Mouse (Mus musculus): ENCODE measurements around the gene Gm20388. TPM values are rescaled to one million over a fixed set of nuclear protein-coding genes. Genes with fewer than 3 reads are reported as not detected.

Gm20388 gene
- total RNA-seq, 2 experiments from 2014 or later, result 18.6 TPM; not detected in 1

GRCm38 (mm10) chr8:120285033-120285432 lies 374.4 kb downstream of the Gm20388 start:
- intact Hi-C loops (cut with DNase I), result loop anchor here (5.0 kb wide), 2 partner anchors 108 to 312 kb away; partner anchors contain the start of gene Fam92b
- DNase-seq (ENCODE audit: low spot score in 2 of 2), result no peak

- intact Hi-C loops (cut with DNase I), result loop anchor here (2.0 to 5.0 kb wide), 3 partner anchors 33 to 311 kb away; partner anchors contain the start of gene Fam92b
- no peak for DNase-seq (ENCODE audit: low spot score in 2 of 2)
These were observed 375.2 kb downstream of the Gm20388 start for GRCm38 (mm10) chr8:120285878-120286277.

- intact Hi-C loops (cut with DNase I), result loop anchor here (5.0 kb wide), 2 partner anchors 111 to 309 kb away; partner anchors contain the start of gene Fam92b
- DNase-seq (ENCODE audit: low spot score in 2 of 2), result peak; percentile 67 to 71
These were observed 377.7 kb downstream of the Gm20388 start for GRCm38 (mm10) chr8:120288122-120288908.

- intact Hi-C loops (cut with DNase I), result loop anchor here (5.0 kb wide), 2 partner anchors 112 to 308 kb away; partner anchors contain the start of gene Fam92b
- DNase-seq (ENCODE audit: low spot score in 2 of 2), result no peak
These were observed 378.6 kb downstream of the Gm20388 start for GRCm38 (mm10) chr8:120289191-120289590.

- peak; percentile 65 to 78 for DNase-seq (ENCODE audit: low spot score in 2 of 2)
- intact Hi-C loops (cut with DNase I), result loop anchor here (5.0 kb wide), 2 partner anchors 112 to 308 kb away; partner anchors contain the start of gene Fam92b
These were observed 379.1 kb downstream of the Gm20388 start for GRCm38 (mm10) chr8:120289698-120290181.

- intact Hi-C loops (cut with DNase I), result no loop called here
These were observed 380.0 kb downstream of the Gm20388 start for GRCm38 (mm10) chr8:120290614-120291013.

GRCm38 (mm10) chr8:120291650-120292049 lies 381.0 kb downstream of the Gm20388 start:
- no peak for DNase-seq (ENCODE audit: low spot score in 2 of 2)
- intact Hi-C loops (cut with DNase I), result no loop called here

More at GRCm38 (mm10) chr8:120290614-120291013, 380.0 kb downstream of the Gm20388 start:
- no peak for DNase-seq (ENCODE audit: low spot score in 2 of 2)

GRCm38 (mm10) chr8:120292316-120293107 lies 381.9 kb downstream of the Gm20388 start:
- peak; percentile 67 to 84 for DNase-seq (ENCODE audit: low spot score in 2 of 2)
- intact Hi-C loops (cut with DNase I), result no loop called here

GRCm38 (mm10) chr8:120293421-120294357 lies 383.0 kb downstream of the Gm20388 start:
- no peak for DNase-seq (ENCODE audit: low spot score in 2 of 2)
- intact Hi-C loops (cut with DNase I), result no loop called here

GRCm38 (mm10) chr8:120294982-120295870 lies 384.6 kb downstream of the Gm20388 start:
- DNase-seq (ENCODE audit: low spot score in 2 of 2), result no peak
- intact Hi-C loops (cut with DNase I), result no loop called here

- intact Hi-C loops (cut with DNase I), result no loop called here
- no peak for DNase-seq (ENCODE audit: low spot score in 2 of 2)
These were observed 386.4 kb downstream of the Gm20388 start for GRCm38 (mm10) chr8:120297000-120297399.

- intact Hi-C loops (cut with DNase I), result no loop called here
- no peak for DNase-seq (ENCODE audit: low spot score in 2 of 2)
These were observed 388.2 kb downstream of the Gm20388 start for GRCm38 (mm10) chr8:120298601-120299532.

- intact Hi-C loops (cut with DNase I), result loop anchor here (5.0 kb wide), 3 partner anchors 187 to 297 kb away; no protein-coding TSS in a partner anchor
- DNase-seq (ENCODE audit: low spot score in 2 of 2), result peak; percentile 72 to 83
These were observed 390.0 kb downstream of the Gm20388 start for GRCm38 (mm10) chr8:120300601-120301141.

GRCm38 (mm10) chr8:120302941-120303675 lies 392.5 kb downstream of the Gm20388 start:
- DNase-seq (ENCODE audit: low spot score in 2 of 2), result peak in 1 of 2 experiments; percentile 68
- intact Hi-C loops (cut with DNase I), result loop anchor here (5.0 kb wide), 3 partner anchors 184 to 294 kb away; no protein-coding TSS in a partner anchor

GRCm38 (mm10) chr8:120304097-120304496 lies 393.5 kb downstream of the Gm20388 start:
- intact Hi-C loops (cut with DNase I), result loop anchor here (5.0 kb wide), 3 partner anchors 183 to 293 kb away; no protein-coding TSS in a partner anchor
- DNase-seq (ENCODE audit: low spot score in 2 of 2), result no peak
